Mouse (Mus musculus) brain, embryonic 14.5 days (tissue): ENCODE results near the gene Tdrd3.

Source experiments
- CTCF ChIP-seq: fragments of 200-500 bp; IDR thresholded peaks from 2 replicates; pipeline ENCODE4 v1.5.1; 2012; ENCODE audit warnings: inconsistent platforms, mild to moderate bottlenecking, moderate library complexity, borderline replicate concordance; ENCODE audit not compliant: insufficient read depth, insufficient read length; ENCODE audit errors: extremely low read depth
- POLR2A ChIP-seq: fragments of 200-500 bp; IDR thresholded peaks from 2 replicates; pipeline ENCODE4 v1.6.1; 2012; ENCODE audit warnings: mild to moderate bottlenecking, inconsistent platforms, borderline replicate concordance; ENCODE audit not compliant: poor library complexity, insufficient read depth, insufficient read length, severe bottlenecking; ENCODE audit errors: extremely low read depth

DNA sequence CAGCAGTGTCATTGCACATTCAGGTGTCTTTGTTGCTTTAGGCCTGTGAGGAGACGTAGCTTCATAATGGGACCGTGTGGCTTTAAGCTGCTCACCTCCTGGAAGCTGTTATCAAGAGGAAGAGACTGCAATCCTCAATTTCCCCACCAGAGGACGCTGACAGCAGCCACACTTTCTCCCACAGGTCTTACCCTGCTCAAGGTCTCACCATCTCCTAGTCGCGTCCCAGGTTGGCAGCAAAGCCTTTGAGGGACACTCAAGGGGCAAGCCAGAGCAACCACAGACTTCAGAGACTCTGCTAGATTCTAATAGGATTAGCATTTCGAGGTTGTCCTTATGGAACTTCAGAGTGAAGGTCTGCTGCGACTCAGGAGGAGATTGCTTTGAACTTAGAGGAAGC is 149.8 kb downstream of the Tdrd3 start:
- TF ChIP-seq CTCF (peak; percentile 63), POLR2A (no peak)
